Mouse (Mus musculus) hindbrain, postnatal 0 days (tissue): Measurements from ENCODE around the gene Nek6. TPM values are rescaled to one million over a fixed set of nuclear protein-coding genes. Genes with fewer than 3 reads are reported as not detected.

Source experiments
- ATAC-seq: fragments of 200-750 bp; cut with Nextera tagmentation; 2 replicates; pipeline ENCODE4 v1.8.0; 2017; ENCODE audit warnings: mild to moderate bottlenecking, moderate TSS enrichment, moderate library complexity
- DNase-seq: peaks from one replicate; pipeline ENCODE4 v3.0.0-alpha.2; 2015; ENCODE audit warnings: low spot score
- H3K27ac ChIP-seq: fragments of 300-500 bp; sonication (generic); 2 replicates; pipeline ENCODE4 v1.5.1; 2014; ENCODE audit warnings: mild to moderate bottlenecking
- H3K27me3 ChIP-seq: fragments of 300-500 bp; sonication (generic); 2 replicates; pipeline ENCODE4 v1.6.1; 2014; ENCODE audit warnings: low read length, mixed read lengths; ENCODE audit not compliant: insufficient read depth
- H3K36me3 ChIP-seq: fragments of 300-500 bp; sonication (generic); 2 replicates; pipeline ENCODE4 v1.6.1; 2014; ENCODE audit warnings: low read length, mixed read lengths; ENCODE audit not compliant: insufficient read depth
- H3K4me1 ChIP-seq: fragments of 300-500 bp; sonication (generic); 2 replicates; pipeline ENCODE4 v1.6.1; 2014; ENCODE audit warnings: antibody characterized with exemption, low read length, mixed read lengths; ENCODE audit not compliant: insufficient read depth
- H3K4me2 ChIP-seq: fragments of 300-500 bp; sonication (generic); 2 replicates; pipeline ENCODE4 v1.6.1; 2014; ENCODE audit warnings: low read depth, mild to moderate bottlenecking, low read length, moderate library complexity, mixed read lengths
- H3K4me3 ChIP-seq: fragments of 300-500 bp; sonication (generic); 2 replicates; pipeline ENCODE4 v1.5.1; 2014; ENCODE audit warnings: low read length
- H3K9ac ChIP-seq: fragments of 300-500 bp; sonication (generic); replicated peaks from 2 replicates; pipeline ENCODE4 v1.6.1; 2014; ENCODE audit warnings: mild to moderate bottlenecking, low read length, moderate library complexity, mixed read lengths
- H3K9me3 ChIP-seq: fragments of 300-500 bp; sonication (generic); 2 replicates; pipeline ENCODE4 v1.6.1; 2016; ENCODE audit warnings: low read length, mixed read lengths
- CTCF ChIP-seq: IDR thresholded peaks from 2 replicates; pipeline ENCODE4 v1.5.1; 2016; ENCODE audit warnings: antibody characterized with exemption, control low read depth, low read depth
- WGBS: fragments of 180-500 bp; shearing (Covaris S2); extraction: QIAGEN DNeasy Blood & Tissue Kit; methylation state at CpG from one replicate; pipeline ENCODE4 v1.1.7; 2014; 5-methylcytosine and 5-hydroxymethylcytosine counted together
- polyA plus RNA-seq: library from polyadenylated mRNA; unstranded; fragments of >200 nt; fragmentation: Nextera tagmentation; extraction: Ambion mirVana; gene quantifications from 2 replicates; pipeline ENCODE4 v1.2.1, GENCODE M21; 2015
- total RNA-seq: library from RNA; depleted of rRNA; stranded (reverse); fragments of >200 nt; gene quantifications from 2 replicates; pipeline ENCODE4 v1.2.3, GENCODE M21; 2014

Gene Nek6
- total and polyA plus RNA-seq, 2 experiments from 2014 or later: 27.5 to 75.1 TPM

DNA sequence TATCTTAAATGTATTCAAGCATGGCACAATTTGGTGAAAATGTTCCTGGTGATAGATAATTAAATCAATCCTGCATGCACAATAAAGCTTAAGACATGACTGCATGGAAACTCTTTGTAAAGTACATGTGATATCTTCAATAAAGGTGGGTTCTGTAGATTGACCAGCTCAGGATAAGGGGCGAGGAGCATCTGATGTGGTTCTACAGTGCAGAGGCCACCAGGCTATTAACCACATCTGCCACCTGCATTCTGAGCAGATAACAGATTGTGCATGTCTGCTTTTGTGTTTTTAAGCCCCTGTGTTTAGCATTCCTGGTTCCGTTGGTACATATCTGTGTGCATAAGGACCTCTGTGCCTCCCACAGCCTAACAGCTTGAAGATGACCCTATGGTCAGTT, 31.7 kb downstream of the Nek6 start:
- Histone ChIP-seq H3K36me3 (no peaks in the 10 kb centered on the region), H3K9ac (no peak overlapping the region), H3K9me3 (no peaks in the 10 kb centered on the region), H3K4me1 (peaks cover 22% of the 10 kb centered on the region), H3K4me3 (no peak overlapping the region), H3K27ac (no peak overlapping the region), H3K4me2 (no peak overlapping the region), H3K27me3 (no peaks in the 10 kb centered on the region)
- DNase-seq (no peak), ATAC-seq (no peak)
- TF ChIP-seq CTCF: no peak
- WGBS: 74% methylated on average over 2 of the region's 2 CpGs

DNA sequence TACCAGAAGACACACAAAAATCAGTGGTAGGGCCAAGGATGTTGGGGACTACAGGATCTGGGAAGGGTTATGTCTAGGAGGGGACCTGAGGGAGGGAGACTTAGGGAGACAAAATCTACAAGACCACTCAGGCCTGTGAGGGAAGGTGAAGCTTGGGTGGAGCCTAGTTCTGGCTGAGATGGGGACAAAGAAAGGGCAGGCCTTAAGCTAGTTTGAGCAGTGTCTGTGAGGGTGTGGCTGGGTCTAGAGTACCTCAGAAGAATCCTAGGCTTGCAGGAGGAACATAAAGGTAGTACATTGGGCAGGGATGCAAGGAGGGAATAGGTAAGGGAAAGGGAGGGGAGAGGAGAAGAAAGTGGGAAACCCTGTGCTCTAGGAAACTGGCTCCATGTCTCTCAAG, 32.9 kb downstream of the Nek6 start:
- TF ChIP-seq CTCF: no peak
- Histone ChIP-seq H3K9me3 (no peaks in the 10 kb centered on the region), H3K4me3 (no peak overlapping the region), H3K9ac (no peak overlapping the region), H3K4me1 (peaks cover 22% of the 10 kb centered on the region), H3K27ac (no peak overlapping the region), H3K36me3 (no peaks in the 10 kb centered on the region), H3K27me3 (no peaks in the 10 kb centered on the region), H3K4me2 (no peak overlapping the region)
- DNase-seq (no peak), ATAC-seq (no peak)

DNA sequence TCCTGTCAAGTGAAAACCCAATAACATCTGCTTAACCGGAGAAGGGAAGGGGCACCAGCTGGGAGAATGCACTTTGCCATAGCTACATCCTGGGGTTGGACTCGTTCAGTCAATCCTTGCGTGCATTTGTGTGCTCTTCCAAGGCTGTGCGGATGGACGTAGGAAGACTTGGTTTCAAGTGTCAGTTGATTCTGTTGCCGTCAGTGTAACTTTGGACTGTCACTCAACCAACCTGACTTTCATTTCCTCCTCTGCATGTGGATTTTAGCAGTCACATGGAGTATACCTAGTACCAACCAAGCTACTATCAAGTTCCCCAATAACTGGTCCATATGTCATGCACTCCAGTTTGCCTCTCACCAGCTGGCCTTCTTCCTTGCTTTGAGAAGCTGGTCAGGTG, 33.5 kb downstream of the Nek6 start:
- no peak for DNase-seq
- peaks cover 15% of the 10 kb centered on the region for H3K4me1 ChIP-seq
- no peaks in the 10 kb centered on the region for H3K9me3 ChIP-seq
- no peak overlapping the region for H3K27ac ChIP-seq
- H3K27me3 ChIP-seq: no peaks in the 10 kb centered on the region
- no peaks in the 10 kb centered on the region for H3K36me3 ChIP-seq
- no peak for ATAC-seq
- H3K4me3 ChIP-seq: no peak overlapping the region
- TF ChIP-seq CTCF: no peak
- H3K4me2 ChIP-seq: no peak overlapping the region
- no peak overlapping the region for H3K9ac ChIP-seq
- 77% methylated on average over 6 of the region's 6 CpGs for WGBS

DNA sequence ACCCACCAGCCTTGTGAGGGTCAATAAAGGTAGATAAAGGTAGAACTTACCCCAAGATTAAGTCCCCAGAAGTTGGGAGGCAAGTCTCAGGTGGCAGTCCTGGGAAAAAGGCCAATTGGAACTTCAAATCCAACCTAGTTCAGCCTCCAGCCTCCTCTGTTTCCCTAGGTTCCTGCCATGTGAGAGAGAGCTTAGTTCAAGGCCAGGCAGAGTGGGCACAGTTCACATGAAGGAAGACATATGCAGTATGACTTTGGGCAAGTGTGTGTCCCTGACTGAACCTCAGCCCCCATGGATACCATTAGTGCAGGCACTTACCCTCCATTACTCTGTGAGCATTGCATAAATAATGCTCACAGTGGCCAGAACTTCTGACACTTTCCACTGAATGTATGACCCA, 34.3 kb downstream of the Nek6 start:
- H3K4me2 ChIP-seq: no peak overlapping the region
- no peaks in the 10 kb centered on the region for H3K27me3 ChIP-seq
- no peaks in the 10 kb centered on the region for H3K36me3 ChIP-seq
- no peak overlapping the region for H3K27ac ChIP-seq
- peaks cover 8% of the 10 kb centered on the region; the same call in 1 of the 2 replicates for H3K4me1 ChIP-seq
- no peaks in the 10 kb centered on the region for H3K9me3 ChIP-seq
- DNase-seq: no peak
- H3K4me3 ChIP-seq: no peak overlapping the region
- no peak for ATAC-seq
- no peak for TF ChIP-seq CTCF
- no peak overlapping the region for H3K9ac ChIP-seq

DNA sequence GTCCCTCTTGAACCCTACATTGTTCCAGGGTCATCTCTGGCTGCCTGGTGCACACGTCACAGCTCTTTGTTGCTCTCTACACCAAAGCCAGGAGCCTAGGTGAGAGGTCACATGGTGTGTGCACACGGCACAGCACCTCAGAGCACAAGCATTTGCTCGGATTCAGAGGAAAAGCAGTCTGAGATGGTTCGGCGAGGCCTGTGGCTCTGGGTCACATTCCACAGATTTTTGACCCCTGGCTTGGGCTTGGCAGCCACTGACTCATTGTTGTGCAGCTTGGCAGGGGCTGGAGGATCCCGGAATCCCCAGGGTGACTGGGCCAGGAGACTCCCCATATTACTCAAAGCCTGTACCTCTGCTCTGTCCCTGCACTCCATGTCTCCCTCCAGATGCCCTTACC, 34.8 kb downstream of the Nek6 start:
- Histone ChIP-seq H3K4me3 (no peak overlapping the region), H3K36me3 (no peaks in the 10 kb centered on the region), H3K27ac (no peak overlapping the region), H3K4me1 (0 out of 2 replicates have a peak, but pooled peaks cover 4% of the 10 kb centered on the region), H3K4me2 (no peak overlapping the region), H3K27me3 (no peaks in the 10 kb centered on the region), H3K9ac (no peak overlapping the region), H3K9me3 (no peaks in the 10 kb centered on the region)
- 28% methylated on average over 6 of the region's 6 CpGs for WGBS
- DNase-seq: no peak
- TF ChIP-seq CTCF: no peak
- no peak for ATAC-seq

DNA sequence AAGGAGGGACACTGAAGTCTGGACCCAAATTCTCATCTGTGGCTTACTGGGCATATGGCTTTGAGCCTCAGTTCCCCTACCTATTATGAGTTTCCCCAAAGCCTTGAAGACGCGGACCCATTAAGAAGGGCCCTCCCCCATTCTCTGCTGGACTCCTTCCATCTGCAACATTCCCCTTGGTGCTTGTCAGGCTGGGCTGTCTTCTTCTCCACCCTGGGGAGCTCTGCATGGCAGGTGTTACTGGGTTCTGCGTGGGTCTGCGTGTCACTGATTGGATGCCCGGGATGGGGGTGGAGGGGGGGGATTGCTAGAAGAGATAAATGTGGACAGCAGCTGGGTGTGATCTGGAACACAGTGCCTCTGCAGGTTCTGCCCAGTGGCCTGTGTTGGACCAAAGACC, 35.3 kb downstream of the Nek6 start:
- Histone ChIP-seq H3K36me3 (no peaks in the 10 kb centered on the region), H3K9me3 (no peaks in the 10 kb centered on the region), H3K4me2 (no peak overlapping the region), H3K27ac (no peak overlapping the region), H3K4me3 (no peak overlapping the region), H3K4me1 (0 out of 2 replicates have a peak, but pooled peaks cover 4% of the 10 kb centered on the region), H3K9ac (no peak overlapping the region), H3K27me3 (no peaks in the 10 kb centered on the region)
- WGBS: 61% methylated on average over 5 of the region's 5 CpGs
- ATAC-seq: no peak
- DNase-seq: no peak
- no peak for TF ChIP-seq CTCF

DNA sequence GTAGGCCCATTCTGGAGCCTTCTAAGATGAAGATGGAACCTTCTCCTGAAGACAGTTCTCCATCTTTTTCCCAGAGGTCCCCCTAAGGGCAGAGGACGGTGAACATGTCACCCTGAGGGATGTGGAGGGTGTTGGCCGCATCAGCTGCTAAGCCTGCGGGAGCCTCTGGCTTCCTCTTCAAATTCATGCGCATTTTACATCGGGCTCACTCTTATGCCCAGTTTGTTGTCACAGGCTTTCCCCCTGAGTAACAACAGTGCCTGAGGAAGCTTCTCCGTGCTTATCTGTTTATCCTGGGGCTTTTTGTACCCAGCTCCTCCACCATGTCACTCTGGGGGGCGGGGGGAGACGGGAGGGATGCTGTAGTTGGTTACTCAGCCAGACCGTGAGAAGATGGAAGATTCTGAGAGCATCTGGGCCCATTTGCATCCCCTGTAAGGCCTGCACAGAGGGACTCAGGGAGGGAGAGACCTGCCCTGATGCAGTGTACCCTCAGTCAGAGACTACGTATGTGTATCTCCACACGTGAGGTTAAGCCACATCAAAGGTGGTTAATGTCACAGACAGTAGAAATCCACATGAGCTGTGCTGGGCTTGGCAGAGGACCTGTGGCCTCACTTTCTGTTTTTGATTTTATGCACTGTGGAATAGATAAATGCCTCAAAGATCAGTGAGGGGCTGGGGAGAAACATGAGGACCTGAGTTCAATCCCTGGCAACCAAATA, 36.5 kb downstream of the Nek6 start:
- Histone ChIP-seq H3K27me3 (no peaks in the 10 kb centered on the region), H3K4me1 (0 out of 2 replicates have a peak, but pooled peaks cover 4% of the 10 kb centered on the region), H3K9ac (no peak overlapping the region), H3K4me2 (no peak overlapping the region), H3K36me3 (no peaks in the 10 kb centered on the region), H3K9me3 (no peaks in the 10 kb centered on the region), H3K27ac (no peak overlapping the region), H3K4me3 (no peak overlapping the region)
- 48% methylated on average over 11 of the region's 11 CpGs for WGBS
- ATAC-seq (no peak), DNase-seq (no peak)
- TF ChIP-seq CTCF: no peak
